Mouse (Mus musculus): Measurements from ENCODE around the gene Gadl1.

The Gadl1 gene

DNA sequence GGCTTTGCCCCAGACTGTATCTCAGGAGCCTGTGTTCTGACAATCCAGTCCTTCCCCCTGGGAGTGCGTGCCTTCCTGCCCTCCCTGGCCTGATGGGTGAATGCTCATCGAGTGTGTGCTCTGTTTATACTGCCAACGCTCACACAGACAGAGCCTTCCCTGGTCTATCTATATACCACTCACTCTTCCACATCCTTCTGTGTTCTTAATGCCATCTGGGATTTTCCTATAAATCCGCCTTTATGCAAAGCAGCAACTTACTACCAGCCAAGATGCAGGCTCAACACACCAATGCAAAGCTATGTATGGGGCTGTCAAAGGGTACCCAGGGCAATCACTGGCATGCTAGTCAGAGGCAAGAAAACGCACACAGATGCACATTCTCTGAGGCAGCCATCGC lies 176.7 kb downstream of the Gadl1 start:
- in situ Hi-C loops (cut with MboI), result no loop called here

DNA sequence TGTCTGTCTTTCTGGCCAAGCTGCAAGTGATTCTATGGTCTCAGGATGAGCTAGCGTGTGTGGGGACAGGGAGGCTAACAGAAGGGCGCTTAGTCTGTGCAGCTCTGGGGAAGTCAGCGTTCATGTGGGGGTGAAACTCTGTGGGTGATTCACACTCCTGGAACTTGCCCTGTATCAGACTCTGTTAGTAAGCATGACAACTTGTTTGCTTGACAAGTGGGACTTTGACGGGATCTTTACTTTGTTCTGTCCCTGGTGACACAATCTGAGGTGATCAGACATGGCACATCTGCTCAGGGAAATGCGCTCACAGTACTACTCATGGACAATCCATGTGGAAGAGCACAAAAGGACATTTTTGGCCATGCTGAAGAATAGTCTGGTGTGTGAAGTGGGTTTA lies 178.0 kb downstream of the Gadl1 start:
- in situ Hi-C loops (cut with MboI), result no loop called here

DNA sequence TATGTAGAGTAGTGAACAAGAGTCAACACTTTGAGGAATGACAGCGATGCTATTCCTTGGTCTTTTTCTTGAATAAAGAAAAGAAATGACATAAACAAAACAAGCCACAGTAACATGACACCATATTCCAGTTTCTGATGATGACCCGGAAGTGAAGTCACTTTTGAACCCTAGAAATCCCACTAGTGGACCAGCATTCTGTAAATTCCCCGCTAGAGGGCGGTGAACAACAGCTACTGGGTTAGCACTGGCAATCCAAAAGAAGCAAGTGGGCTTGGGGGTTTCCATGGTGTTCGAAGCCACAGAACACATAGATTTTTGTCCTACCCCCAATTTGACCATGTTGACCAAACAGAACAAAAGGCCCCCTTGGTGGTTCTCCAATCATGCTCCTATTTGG lies 178.6 kb downstream of the Gadl1 start:
- in situ Hi-C loops (cut with MboI), result no loop called here

DNA sequence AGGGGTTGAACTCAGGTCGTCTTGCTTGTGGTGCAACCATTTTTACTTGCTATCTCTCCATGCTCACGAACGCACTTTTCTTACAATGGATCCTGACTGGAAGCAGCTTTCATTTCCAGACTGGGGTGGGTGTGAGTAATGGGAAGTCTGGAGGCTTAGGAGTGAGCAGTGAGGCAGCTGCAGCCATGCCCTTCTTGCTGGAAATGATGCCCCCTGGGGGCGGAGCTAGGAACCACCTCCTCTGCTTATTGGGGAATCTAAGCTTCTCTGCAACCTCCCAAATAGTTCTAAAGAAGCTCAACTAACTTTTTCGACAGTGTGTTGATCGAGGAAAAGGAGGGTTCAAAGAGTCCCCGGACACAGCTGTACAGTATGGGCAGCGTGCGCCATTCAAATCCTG lies 179.7 kb downstream of the Gadl1 start:
- in situ Hi-C loops (cut with MboI), result no loop called here

DNA sequence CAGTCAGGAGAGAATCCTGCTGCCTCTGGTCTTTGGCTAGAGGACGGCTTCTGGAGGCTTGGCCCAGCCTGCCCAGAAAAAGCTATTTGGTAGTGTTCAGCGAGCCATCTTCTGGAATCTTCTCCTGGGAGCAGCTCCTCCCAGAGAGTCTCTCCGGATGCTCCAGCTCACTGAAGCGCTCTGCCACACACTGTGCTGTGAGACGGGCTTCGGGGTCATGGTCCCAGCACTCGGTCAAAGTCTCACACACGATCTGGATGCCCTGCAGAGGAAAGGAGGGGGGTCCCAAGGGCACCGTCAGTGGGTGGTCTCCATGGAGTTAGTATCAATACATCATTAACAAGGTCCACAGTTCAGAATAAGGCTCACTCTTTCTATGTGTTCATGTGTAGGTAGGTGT lies 181.0 kb downstream of the Gadl1 start:
- in situ Hi-C loops (cut with MboI), result no loop called here

DNA sequence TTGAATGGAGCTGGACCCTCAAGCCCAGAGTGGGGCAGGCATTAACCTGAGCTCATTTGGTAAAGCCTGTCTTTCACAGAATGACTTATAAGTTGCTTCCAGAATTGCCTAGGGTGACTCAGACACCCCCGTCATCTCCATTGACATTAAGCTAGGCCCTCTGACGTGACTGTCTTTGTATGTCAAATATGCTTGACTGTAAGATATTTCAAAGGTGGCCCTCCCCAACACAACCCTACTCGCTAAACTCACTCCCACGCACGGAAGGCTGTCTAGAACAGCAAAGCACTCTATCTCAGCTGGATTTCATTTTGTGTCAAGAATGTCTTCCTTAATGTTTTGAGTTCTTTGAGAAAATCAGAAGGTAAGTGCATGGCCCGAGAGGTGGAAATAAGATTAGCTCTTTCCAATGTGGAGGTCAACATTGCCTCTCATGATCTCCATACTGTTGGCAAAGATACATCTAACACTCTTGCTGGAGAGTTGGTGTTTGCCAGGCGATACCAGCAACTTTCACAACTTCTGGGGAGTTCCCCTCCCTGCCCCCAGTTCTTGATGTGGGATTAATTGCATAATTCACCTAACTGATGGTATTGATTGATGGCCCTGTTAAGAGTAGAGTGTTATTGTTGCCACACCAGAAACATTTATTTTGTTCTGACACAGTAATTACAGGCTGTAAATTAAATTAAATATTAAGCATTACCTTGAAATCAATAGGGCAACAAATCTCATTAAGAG lies 182.0 kb downstream of the Gadl1 start:
- in situ Hi-C loops (cut with MboI), result no loop called here

DNA sequence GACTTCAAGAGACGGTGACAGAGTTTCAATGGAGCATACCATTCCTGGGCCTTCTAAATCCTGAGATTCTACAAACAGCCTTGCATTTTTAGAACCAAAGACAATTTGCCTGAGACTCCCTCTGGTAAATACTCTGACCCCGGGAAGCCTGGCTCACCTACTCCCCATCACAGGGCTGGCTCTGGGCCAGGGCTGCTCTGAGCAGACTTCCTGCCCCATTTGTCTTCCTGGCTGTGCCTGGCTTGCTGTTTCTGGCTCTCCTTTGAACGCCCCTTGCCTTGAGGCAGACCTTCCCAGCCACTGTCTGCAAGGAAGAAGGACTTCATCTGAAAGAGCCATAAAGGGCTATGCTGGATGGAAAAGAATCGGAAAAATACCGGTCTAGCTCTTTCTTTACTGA lies 182.7 kb downstream of the Gadl1 start:
- in situ Hi-C loops (cut with MboI), result no loop called here

DNA sequence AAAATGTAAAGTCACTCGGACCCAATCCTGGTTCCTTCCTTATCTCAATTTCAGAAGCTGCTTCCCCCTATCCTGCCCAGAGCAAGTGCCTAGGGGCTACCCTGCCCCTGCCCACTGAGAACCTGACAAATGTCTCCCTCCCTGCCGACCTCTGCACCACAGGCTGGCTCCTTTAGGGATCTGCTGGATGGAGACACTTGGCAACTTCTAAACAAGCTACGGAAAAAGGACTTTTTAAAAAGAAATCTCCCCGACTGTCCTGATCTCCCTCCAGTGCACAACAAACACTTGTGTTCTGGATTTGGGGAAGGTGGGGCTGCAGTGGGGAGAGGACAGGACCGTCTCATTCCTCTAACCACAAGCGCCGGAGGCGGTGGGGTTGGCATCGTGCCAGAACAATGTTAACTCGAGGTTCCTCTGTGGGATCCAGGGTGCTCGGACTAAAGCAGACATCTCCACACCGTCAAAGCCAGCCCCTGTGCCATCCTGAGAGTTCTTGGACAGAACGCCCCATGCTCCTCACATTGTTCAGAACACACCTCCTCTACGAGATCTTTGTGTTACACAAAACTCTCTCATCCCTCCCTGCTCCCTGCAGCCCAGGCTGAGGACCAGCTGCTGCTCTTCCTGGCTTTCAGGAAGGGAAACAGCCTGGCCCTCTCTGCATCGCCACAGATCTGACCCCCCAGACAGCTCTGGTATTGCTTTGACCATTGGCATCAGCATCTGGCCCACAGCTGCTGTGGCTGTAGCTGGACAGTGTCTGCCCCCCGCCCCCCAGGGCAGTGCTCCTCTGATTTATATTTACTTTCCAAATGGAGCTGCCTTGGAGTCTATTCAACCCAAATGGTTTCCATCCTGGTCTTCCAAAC lies 189.7 kb downstream of the Gadl1 start:
- in situ Hi-C loops (cut with MboI), result no loop called here

DNA sequence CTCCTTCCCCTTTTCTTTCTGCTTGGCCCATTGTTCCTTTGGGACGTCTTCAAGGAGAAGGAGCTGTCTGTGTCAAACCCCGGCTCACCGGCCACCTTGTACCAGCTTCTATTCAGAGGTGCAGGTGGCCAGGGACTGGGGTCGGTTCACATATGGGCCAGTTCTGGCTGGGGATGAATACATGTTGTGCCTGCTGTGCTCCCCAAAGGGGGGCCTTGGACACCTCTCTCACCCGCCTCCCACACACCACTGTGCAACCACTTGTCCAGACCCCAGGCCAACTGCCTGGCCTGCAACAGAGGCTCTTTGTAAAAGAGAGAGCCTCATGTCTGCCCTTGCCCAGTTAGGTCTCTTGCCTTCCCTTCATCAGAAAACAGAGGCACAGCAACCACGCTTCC lies 190.3 kb downstream of the Gadl1 start:
- in situ Hi-C loops (cut with MboI), result no loop called here

DNA sequence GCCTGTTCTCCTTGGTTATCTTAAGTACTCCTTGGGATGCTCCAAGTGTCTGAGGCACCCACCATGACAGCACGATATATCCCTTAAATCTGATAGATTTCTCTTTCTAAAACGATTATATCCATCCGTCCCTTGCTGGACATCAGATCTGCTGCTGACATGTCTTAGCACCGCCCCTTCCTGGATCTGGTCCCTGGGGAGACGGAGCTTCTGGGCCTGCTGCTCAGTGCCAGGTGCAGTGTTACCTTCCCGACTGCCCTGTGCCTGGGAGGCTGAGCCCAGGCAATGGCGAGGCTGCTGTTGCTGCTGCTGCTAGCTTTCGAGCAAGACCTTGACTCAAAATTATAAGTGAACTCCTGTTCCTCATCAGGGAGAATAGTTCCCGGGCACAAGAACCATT lies 190.8 kb downstream of the Gadl1 start:
- in situ Hi-C loops (cut with MboI), result no loop called here

DNA sequence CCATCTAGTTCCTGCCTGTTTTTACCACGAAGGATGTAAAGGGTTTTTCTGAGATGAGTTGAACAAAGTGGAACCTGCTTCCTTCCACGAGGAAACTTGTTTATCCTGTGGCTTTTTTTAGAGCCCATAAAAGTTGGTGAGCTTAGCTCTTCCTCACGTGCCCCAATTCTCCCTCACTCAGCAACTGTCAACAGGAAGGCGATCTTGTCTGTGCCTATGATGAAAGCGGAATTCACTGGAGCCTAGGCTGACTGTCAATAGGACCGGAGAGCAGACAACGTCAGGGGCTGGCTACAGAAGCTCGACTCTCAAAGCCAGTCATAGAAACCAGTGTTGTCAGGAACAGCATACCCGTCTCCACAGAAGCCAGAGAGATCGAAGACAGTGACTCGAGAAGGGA lies 192.6 kb downstream of the Gadl1 start:
- in situ Hi-C loops (cut with MboI), result no loop called here

DNA sequence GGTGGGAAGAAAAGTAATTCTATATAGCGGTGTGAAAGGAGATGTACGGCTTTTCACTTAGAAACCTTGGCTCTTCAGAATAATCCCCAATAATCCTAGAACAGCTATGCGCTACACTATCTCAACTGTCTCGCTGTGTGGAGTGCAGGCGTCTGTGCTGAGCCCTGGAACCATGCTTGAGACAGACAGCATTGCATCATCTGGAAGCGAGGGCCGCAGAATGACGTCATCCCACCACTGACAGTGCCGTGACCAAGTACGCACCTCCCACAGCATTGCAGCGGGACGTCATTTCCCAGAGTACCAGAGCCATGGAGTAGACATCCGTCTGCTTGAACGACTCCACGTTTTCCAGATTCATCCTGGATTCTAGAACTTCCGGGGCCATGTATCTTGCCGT lies 195.5 kb downstream of the Gadl1 start:
- in situ Hi-C loops (cut with MboI), result no loop called here

DNA sequence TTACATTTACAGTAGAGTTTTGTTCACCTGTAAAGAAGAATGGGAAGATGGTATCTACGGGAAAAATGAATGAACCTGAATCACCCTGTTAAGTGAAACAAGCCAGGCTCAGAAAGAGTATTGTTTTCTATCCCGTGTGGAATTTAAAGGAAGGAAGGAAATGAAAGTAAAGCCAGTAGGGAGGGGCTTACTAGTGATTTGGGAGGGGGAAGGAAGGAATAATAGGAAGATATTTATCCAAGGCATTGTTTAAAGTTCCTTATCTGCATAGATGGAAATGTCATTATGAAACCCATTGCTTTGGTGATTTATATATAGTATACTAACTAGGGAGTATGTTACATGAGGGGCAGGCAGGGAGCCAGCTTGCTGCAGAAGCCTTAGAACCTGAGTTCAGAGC lies 199.5 kb downstream of the Gadl1 start:
- in situ Hi-C loops (cut with MboI), result no loop called here

DNA sequence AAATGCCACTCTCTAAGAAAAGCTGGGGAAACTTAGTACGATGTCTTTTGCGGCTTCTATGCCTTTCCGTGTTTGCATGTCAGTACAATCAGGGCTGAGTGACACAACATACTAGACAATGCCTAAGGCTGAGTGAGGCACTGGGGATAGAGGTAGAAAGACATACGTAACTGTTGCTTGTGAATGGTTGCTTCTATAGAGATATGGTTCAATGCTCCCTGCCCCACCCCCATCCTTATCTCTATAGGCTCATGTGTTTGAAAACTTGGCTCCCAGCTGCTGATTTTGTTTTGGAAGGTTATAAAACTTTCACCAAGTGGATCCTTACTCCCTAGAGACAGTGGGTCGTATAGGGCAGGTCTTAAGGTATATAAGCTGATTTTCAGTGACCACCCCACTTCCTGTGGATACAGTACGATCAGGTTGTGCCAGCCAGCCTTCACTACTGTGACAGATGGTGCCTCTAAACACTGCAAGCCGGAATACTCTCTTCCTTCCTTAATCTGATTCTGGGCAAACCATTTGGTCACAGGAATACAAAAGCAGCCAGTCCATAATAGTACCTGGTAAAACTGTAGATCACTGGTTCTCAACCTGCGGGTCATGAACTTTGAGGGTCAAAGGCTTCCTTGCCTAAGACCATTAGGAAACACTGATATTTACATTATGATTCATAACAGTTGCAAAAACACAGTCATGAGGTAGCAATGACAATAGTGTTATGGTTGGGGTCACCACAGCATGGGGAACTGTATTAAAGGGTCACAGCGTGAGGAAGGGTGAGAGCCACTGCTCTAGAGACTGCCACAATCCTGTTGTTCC lies 202.1 kb downstream of the Gadl1 start:
- in situ Hi-C loops (cut with MboI), result no loop called here

DNA sequence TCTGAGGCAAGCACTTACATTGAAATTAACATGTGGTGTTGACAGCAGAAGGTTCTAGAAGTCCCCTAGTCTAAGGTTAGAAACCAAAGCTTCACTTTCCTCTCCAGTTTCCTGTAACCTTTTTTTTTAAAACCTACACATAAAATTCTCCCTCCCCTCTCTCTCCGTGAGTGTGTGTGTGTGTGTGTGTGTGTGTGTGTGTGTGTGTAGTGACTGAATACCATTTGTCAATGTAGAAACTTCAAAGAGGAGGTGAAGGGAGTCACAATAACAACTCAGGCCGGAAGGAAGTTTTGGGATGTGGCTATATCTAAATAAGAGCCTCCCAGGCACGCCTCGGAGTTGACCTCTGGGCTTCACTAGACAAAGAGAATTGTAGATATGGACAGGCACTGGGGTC lies 205.1 kb downstream of the Gadl1 start:
- in situ Hi-C loops (cut with MboI), result no loop called here

DNA sequence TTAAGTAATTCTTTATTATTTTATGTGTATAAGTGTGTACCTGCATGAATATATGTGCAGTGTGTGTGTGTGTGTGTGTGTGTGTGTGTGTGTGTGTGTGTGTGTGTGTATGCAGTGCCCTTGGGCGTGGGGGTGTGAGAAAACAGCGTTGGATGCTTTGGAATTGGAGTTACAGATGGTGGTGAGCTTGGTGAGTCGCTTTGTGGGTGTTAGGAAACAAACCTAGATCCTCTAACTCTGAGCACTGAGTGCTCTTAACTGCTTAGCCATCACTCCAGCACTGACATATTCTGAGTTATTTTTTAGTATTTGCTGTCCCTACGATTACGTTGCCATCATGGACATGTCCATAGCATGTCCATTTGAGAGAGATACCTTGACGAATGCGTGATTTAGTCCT lies 206.6 kb downstream of the Gadl1 start:
- in situ Hi-C loops (cut with MboI), result no loop called here

DNA sequence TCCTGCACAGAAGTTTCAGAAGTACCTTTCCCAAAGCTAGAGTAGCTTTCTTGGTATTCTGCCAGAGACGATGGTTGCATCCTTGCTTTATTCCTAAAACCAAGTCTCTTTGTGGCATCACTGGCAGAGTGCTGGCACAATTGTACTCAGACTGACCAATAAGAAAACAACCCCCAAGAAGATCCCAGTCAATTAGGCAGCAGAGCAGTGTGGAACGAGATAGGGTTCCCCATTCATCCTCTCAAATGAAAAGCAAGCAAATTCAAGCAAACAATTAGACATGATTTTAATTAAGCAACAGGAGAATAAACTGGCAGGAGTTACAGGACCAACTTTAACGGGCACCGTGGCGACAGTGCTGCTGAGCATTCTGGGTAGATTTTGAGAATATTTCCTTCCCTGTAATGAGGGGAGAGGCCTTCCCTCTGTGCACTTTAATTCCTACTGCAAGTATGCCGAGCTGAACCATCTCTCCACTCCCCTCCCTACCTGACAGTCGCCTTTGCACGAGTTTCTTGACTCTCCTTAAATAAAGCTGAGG lies 209.1 kb downstream of the Gadl1 start:
- in situ Hi-C loops (cut with MboI), result no loop called here

DNA sequence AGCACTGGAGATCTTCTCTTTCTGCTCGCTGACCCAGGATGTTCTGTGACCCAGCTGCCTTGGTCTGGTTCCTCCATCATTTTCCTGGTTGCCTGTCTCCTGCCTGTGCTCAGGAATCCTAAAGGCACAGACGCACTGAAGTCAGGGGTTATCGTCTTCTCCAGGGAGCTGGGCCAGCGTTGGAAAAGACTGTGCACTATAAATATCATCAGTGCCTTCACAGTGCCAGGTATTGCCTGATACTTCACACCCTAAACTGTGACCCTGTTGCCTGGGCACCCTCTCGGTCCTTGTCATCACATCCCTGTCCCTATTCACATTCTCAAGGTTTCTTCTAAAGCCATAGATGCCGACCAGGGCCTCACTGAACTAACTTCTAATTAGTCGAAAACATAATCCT lies 210.7 kb downstream of the Gadl1 start:
- in situ Hi-C loops (cut with MboI), result no loop called here

DNA sequence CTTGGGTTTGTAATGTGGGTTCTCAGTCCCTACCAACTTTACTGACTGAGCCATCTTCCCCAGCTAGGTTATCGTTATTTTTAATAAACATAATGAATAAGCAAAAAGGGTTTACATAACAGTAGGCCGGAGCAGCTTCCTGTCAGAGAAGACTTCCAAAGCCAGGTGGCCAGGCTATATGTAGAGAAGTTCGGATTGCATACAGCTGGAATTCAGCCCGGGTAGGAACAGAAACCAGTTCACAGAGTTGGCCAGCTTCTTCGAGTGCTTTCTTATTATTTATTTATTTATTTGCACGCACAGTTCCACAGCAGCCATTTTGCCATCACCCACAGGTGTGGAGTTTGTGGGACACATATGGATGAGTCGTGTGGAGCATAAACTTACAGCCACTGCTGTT lies 212.2 kb downstream of the Gadl1 start:
- in situ Hi-C loops (cut with MboI), result no loop called here

DNA sequence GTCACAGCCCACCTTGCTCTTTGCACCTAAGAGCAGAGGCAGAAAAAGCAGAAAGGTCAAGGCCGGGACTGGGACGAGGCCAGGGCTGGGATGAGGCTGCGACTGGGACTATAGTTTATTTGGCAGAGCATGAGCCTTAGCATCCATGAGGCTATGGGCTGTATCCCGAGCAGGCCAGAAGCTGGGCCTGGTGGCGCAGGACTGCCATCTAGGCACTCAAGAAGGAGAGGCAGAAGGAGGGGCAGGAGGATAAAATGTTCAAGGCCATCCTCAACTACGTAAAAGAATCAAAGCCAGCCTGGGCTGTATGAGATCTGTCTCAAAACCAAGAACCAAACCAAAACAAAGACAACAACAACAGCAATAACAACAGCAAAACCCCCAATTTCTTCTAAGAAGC lies 213.3 kb downstream of the Gadl1 start:
- in situ Hi-C loops (cut with MboI), result no loop called here

DNA sequence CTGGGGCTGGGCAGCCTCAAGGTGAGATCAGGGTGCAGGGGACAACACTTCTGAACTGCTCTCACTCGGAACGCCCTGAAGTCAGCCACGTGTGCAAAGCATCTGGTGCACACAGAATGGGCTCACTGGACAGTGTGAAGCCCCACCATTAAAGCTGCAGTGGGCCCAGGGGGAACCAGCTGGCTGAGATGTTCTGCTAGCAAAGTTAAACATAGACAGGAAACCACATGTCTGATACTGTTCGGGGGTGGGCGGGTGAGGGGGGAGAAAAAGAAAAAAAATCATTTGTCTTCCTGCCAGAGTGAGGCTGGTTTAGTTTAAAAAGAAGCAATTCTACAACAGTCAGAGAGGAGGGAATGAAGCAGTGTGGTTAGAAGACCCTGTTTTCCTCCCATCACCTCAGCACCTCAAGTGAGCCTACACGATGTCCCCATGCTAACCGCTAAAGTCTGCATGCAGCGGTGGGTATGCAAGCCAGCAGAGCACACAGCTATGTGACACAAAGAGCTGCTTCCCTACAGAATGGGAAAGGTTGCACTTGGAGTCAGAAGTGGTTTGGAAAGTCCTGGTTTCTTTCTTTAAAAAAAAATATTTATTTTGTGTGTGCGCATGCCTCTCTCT lies 213.8 kb downstream of the Gadl1 start:
- in situ Hi-C loops (cut with MboI), result no loop called here

All from mature B cell (primary cell).